Mouse (Mus musculus) T-helper 2 cell (primary cell): ENCODE data around the gene Elane.

Experiments
- in situ Hi-C: fragments of 300-600 bp; cut with MboI, MseI; formaldehyde crosslinking; loops from one replicate; pipeline ENCODE4 v1.15.1; 2025; ENCODE audit warnings: high pct_unique_total_duplicates

Gene Elane

GRCm38 (mm10) chr10:79929967-79930825 lies 44.1 kb downstream of the Elane start:
- in situ Hi-C loops, result loop anchor here (5.0 kb wide), 1 partner anchor 32 kb away; the partner anchor contains the start of gene Wdr18

- in situ Hi-C loops, result no loop called here
These were observed 44.8 kb downstream of the Elane start for GRCm38 (mm10) chr10:79930826-79931186.

- in situ Hi-C loops, result no loop called here
These were observed 45.8 kb downstream of the Elane start for GRCm38 (mm10) chr10:79931797-79932196.

- in situ Hi-C loops, result no loop called here
These were observed 46.7 kb downstream of the Elane start for GRCm38 (mm10) chr10:79932736-79933135.

GRCm38 (mm10) chr10:79933145-79933679 lies 47.2 kb downstream of the Elane start:
- in situ Hi-C loops, result no loop called here

GRCm38 (mm10) chr10:79933861-79934260 lies 47.8 kb downstream of the Elane start:
- in situ Hi-C loops, result no loop called here

GRCm38 (mm10) chr10:79934272-79934721 lies 48.2 kb downstream of the Elane start:
- in situ Hi-C loops, result no loop called here

- in situ Hi-C loops, result no loop called here
These were observed 48.9 kb downstream of the Elane start for GRCm38 (mm10) chr10:79934794-79935569.

GRCm38 (mm10) chr10:79936284-79936910 lies 50.4 kb downstream of the Elane start:
- in situ Hi-C loops, result no loop called here

GRCm38 (mm10) chr10:79936911-79937441 lies 50.9 kb downstream of the Elane start:
- in situ Hi-C loops, result no loop called here
